Mouse (Mus musculus) ES-E14 (cell line): Measurements from ENCODE around the gene Lims1.

ENCODE experiments used
- CHD2 ChIP-seq: IDR thresholded peaks from 2 replicates; pipeline ENCODE4 v1.6.1; 2014; ENCODE audit warnings: mild to moderate bottlenecking, low read depth, low read length, inconsistent platforms
- HCFC1 ChIP-seq: IDR thresholded peaks from 2 replicates; pipeline ENCODE4 v1.6.1; 2012; ENCODE audit warnings: low read length, inconsistent platforms, borderline replicate concordance; ENCODE audit not compliant: insufficient read depth
- MAFK ChIP-seq: IDR thresholded peaks from 2 replicates; pipeline ENCODE4 v1.6.1; 2014; ENCODE audit warnings: mild to moderate bottlenecking, low read depth, low read length, inconsistent platforms; ENCODE audit not compliant: insufficient read depth
- ZC3H11A ChIP-seq: IDR thresholded peaks from 2 replicates; pipeline ENCODE4 v1.6.1; 2012; ENCODE audit warnings: low read depth, mild to moderate bottlenecking, inconsistent platforms, low read length, borderline replicate concordance
- ZNF384 ChIP-seq: IDR thresholded peaks from 2 replicates; pipeline ENCODE4 v1.6.1; 2012; ENCODE audit warnings: low read depth, low read length, inconsistent platforms

DNA sequence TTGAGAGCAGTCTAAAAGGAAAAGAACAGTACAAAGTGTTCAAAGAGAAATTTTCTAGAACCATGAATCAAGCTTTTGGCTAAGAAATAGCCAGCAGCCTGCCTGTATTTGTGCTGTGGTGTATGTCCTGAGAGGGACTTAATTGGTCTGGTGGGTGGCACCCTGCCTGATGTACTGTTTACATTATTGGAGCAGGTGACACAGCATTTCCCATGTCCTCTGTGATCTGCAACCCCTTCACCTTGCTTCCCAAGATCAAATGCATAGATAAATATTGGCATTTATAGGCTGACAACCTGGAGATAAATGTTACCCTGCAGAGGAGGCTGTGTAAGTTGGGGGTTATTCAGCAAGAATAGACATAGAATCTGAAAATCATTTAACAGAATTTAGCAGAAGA lies 47.3 kb downstream of the Lims1 start:
- TF ChIP-seq ZNF384: no peak
- no peak for TF ChIP-seq ZC3H11A
- TF ChIP-seq MAFK: no peak
- TF ChIP-seq HCFC1: no peak
- no peak for TF ChIP-seq CHD2
